Comparison of ENCODE assay signal across 18 mouse cellular contexts in the genomic region with DNA sequence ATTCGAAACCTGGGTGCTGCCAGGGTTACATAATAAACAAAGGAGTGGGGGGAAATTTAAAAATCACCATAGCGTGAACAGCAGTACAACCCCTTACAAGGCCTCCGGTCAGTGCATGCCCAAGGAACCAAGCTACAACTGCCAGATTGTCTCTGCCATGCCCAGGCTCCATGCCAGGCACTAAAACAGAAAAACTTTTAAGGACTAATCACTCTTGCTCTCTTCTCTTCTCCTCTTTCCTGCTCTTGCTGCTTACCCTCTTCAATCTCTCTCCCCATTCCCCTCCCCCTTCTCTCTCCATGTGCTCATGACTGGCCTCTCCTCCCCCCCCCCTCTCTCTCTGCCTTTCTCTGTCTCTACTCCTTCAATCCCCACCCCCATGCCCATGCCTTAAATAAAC.
DNase-seq lines count a peak whose midpoint lies in the region; ATAC-seq lines count a peak whose summit lies in the region.
"Had no signal": no experiment of that assay in that cellular context is flagged by ENCODE, and none has a peak within 500 bp of the region (broad histone marks: within the 10 kb centered on the region; RNA-seq: fewer than 3 reads in every experiment).

No protein-coding gene starts in this region.

- no peak overlapping the region for H3K4me3 ChIP-seq in hindbrain, embryonic 15.5 days
- H3K4me3 ChIP-seq in hindbrain, embryonic 11.5 days (ENCODE audit: low read depth, low read length) = no peak overlapping the region
- H3K4me3 ChIP-seq in neural tube, embryonic 14.5 days (ENCODE audit: low read depth, low read length) = no peak overlapping the region
- no peak overlapping the region for H3K4me3 ChIP-seq in neural tube, embryonic 15.5 days (replicated peaks)
- no peak overlapping the region for H3K4me3 ChIP-seq in forebrain, embryonic 16.5 days (replicated peaks; ENCODE audit: low read length)
- H3K4me3 ChIP-seq: heart, embryonic 13.5 days; megakaryocyte, embryonic 14.5 days; neural tube, embryonic 12.5 days had no signal

- no peaks in the 10 kb centered on the region for H3K27me3 ChIP-seq in hindbrain, embryonic 15.5 days
- no peaks in the 10 kb centered on the region for H3K27me3 ChIP-seq in hindbrain, embryonic 11.5 days (ENCODE audit: control insufficient read depth, insufficient read depth, low read length)
- H3K27me3 ChIP-seq in neural tube, embryonic 14.5 days (ENCODE audit: control insufficient read depth, insufficient read depth, low read length) = no peaks in the 10 kb centered on the region
- H3K27me3 ChIP-seq in neural tube, embryonic 15.5 days (replicated peaks) = no peaks in the 10 kb centered on the region
- H3K27me3 ChIP-seq in forebrain, embryonic 16.5 days (replicated peaks; ENCODE audit: control insufficient read depth, insufficient read depth, low read length) = no peaks in the 10 kb centered on the region
- H3K27me3 ChIP-seq: heart, embryonic 13.5 days; megakaryocyte, embryonic 14.5 days; neural tube, embryonic 12.5 days had no signal

- H3K9me3 ChIP-seq in hindbrain, embryonic 15.5 days = no peaks in the 10 kb centered on the region
- H3K9me3 ChIP-seq in hindbrain, embryonic 11.5 days (ENCODE audit: control insufficient read depth, low read length) = no peaks in the 10 kb centered on the region
- no peaks in the 10 kb centered on the region for H3K9me3 ChIP-seq in neural tube, embryonic 14.5 days (ENCODE audit: control insufficient read depth, low read length)
- no peaks in the 10 kb centered on the region for H3K9me3 ChIP-seq in neural tube, embryonic 15.5 days (replicated peaks)
- no peaks in the 10 kb centered on the region for H3K9me3 ChIP-seq in forebrain, embryonic 16.5 days (ENCODE audit: control insufficient read depth, low read length)
- H3K9me3 ChIP-seq: G1E; heart, embryonic 13.5 days; neural tube, embryonic 12.5 days had no signal

- 60% methylated on average over 3 of the region's 3 CpGs for WGBS in hindbrain, embryonic 15.5 days
- 78% methylated on average over 3 of the region's 3 CpGs for WGBS in hindbrain, embryonic 11.5 days
- 51% methylated on average over 3 of the region's 3 CpGs for WGBS in neural tube, embryonic 14.5 days
- WGBS in neural tube, embryonic 15.5 days = 59% methylated on average over 3 of the region's 3 CpGs
- 37% methylated on average over 3 of the region's 3 CpGs for WGBS in forebrain, embryonic 16.5 days

- H3K4me2 ChIP-seq in hindbrain, embryonic 15.5 days = no peak overlapping the region
- no peak overlapping the region for H3K4me2 ChIP-seq in hindbrain, embryonic 11.5 days (replicated peaks; ENCODE audit: low read depth, low read length)
- no peak overlapping the region for H3K4me2 ChIP-seq in neural tube, embryonic 14.5 days (ENCODE audit: low read depth, low read length)
- H3K4me2 ChIP-seq in neural tube, embryonic 15.5 days = no peak overlapping the region
- H3K4me2 ChIP-seq in forebrain, embryonic 16.5 days (ENCODE audit: low read length) = no peak overlapping the region
- H3K4me2 ChIP-seq: heart, embryonic 13.5 days; liver, embryonic 11.5 days; neural tube, embryonic 12.5 days had no signal

- no peaks in the 10 kb centered on the region for H3K36me3 ChIP-seq in hindbrain, embryonic 15.5 days
- H3K36me3 ChIP-seq in hindbrain, embryonic 11.5 days (ENCODE audit: control insufficient read depth, insufficient read depth, low read length) = no peaks in the 10 kb centered on the region
- no peaks in the 10 kb centered on the region for H3K36me3 ChIP-seq in neural tube, embryonic 14.5 days (ENCODE audit: control insufficient read depth, insufficient read depth, low read length)
- no peaks in the 10 kb centered on the region for H3K36me3 ChIP-seq in neural tube, embryonic 15.5 days
- no peaks in the 10 kb centered on the region for H3K36me3 ChIP-seq in forebrain, embryonic 16.5 days (ENCODE audit: control insufficient read depth, insufficient read depth)
- H3K36me3 ChIP-seq: heart, embryonic 13.5 days; neural tube, embryonic 12.5 days had no signal

- ATAC-seq in hindbrain, embryonic 15.5 days (ENCODE audit: low FRiP score, low read depth) = peak; percentile 48; the same call in 1 of the 2 replicates
- no peak for ATAC-seq in hindbrain, embryonic 11.5 days (ENCODE audit: low FRiP score)
- ATAC-seq in neural tube, embryonic 14.5 days (ENCODE audit: low read depth) = peak; percentile 41; the same call in 1 of the 2 replicates
- no peak for ATAC-seq in neural tube, embryonic 15.5 days (ENCODE audit: low FRiP score)
- peak; percentile 58 for ATAC-seq in forebrain, embryonic 16.5 days

- H3K9ac ChIP-seq in hindbrain, embryonic 15.5 days = no peak overlapping the region
- no peak overlapping the region for H3K9ac ChIP-seq in hindbrain, embryonic 11.5 days (ENCODE audit: low read depth, low read length)
- no peak overlapping the region for H3K9ac ChIP-seq in neural tube, embryonic 14.5 days (replicated peaks; ENCODE audit: low read depth, low read length)
- no peak overlapping the region for H3K9ac ChIP-seq in neural tube, embryonic 15.5 days (replicated peaks)
- H3K9ac ChIP-seq in forebrain, embryonic 16.5 days (replicated peaks; ENCODE audit: low read depth, low read length) = no peak overlapping the region
- H3K9ac ChIP-seq: heart, embryonic 13.5 days; neural tube, embryonic 12.5 days had no signal

- peaks cover 3% of the 10 kb centered on the region; the same call in 1 of the 2 replicates for H3K4me1 ChIP-seq in hindbrain, embryonic 15.5 days (replicated peaks)
- no peaks in the 10 kb centered on the region for H3K4me1 ChIP-seq in hindbrain, embryonic 11.5 days (replicated peaks; ENCODE audit: control insufficient read depth, insufficient read depth, low read length)
- no peaks in the 10 kb centered on the region for H3K4me1 ChIP-seq in neural tube, embryonic 14.5 days (ENCODE audit: control insufficient read depth, insufficient read depth, low read length)
- no peaks in the 10 kb centered on the region for H3K4me1 ChIP-seq in neural tube, embryonic 15.5 days
- H3K4me1 ChIP-seq in forebrain, embryonic 16.5 days (replicated peaks; ENCODE audit: control insufficient read depth, insufficient read depth, low read length) = peaks cover 11% of the 10 kb centered on the region
- H3K4me1 ChIP-seq: megakaryocyte, embryonic 14.5 days had no signal

- no peak overlapping the region for H3K27ac ChIP-seq in hindbrain, embryonic 15.5 days (replicated peaks)
- H3K27ac ChIP-seq in hindbrain, embryonic 11.5 days (ENCODE audit: low read depth, low read length) = no peak overlapping the region
- no peak overlapping the region for H3K27ac ChIP-seq in neural tube, embryonic 14.5 days (ENCODE audit: low read depth, low read length)
- H3K27ac ChIP-seq in neural tube, embryonic 15.5 days (replicated peaks) = no peak overlapping the region
- no peak overlapping the region for H3K27ac ChIP-seq in forebrain, embryonic 16.5 days (ENCODE audit: low read length)
- H3K27ac ChIP-seq: heart, embryonic 13.5 days; neural tube, embryonic 12.5 days had no signal

- no peak for DNase-seq in hindbrain, embryonic 11.5 days (ENCODE audit: low spot score)
- no peak for DNase-seq in ovary, adult 18-20 months (ENCODE audit: low spot score)
- no peak for DNase-seq in layer of hippocampus, adult 11-12 months (ENCODE audit: low spot score)
- DNase-seq: adrenal gland, postnatal 14 days; embryo, embryonic 11 days; gastrocnemius, postnatal 36 days; kidney, postnatal 10 days; layer of hippocampus, adult 9-11 months; thymus, postnatal 4 days had no signal

Comparison
In these comparisons a context has a peak if more than half of its experiments do, and no peak if none do; other contexts are left out.
1. ATAC-seq: peak in hindbrain, embryonic 15.5 days (single experiment), neural tube, embryonic 14.5 days (single experiment) and forebrain, embryonic 16.5 days (single experiment); none in hindbrain, embryonic 11.5 days (single experiment) and neural tube, embryonic 15.5 days (single experiment).